Mouse (Mus musculus) B cell, adult 67 days (primary cell): ENCODE measurements around the gene Olfr348. TPM values are rescaled to one million over a fixed set of nuclear protein-coding genes. Genes with fewer than 3 reads are reported as not detected.

Experiments used
- total RNA-seq, 2 experiments: library from RNA; stranded (reverse); gene quantifications; 4 replicates each; pipeline ENCODE4 v1.2.4; 2023

Gene Olfr348
- total RNA-seq = not detected

GRCm38 (mm10) chr2:36783976-36784375 is at the start of gene Olfr348:
Gene Olfr348 (plus strand): TSS chr2:36784276.

GRCm38 (mm10) chr2:36790238-36790637 is 6.2 kb downstream of the Olfr348 start, which contains the start of gene Olfr50:
Gene Olfr50 (plus strand): TSS chr2:36790538.

GRCm38 (mm10) chr2:36816932-36817331 is 32.9 kb downstream of the Olfr348 start, which contains the start of gene Olfr3:
Gene Olfr3 (minus strand): TSS chr2:36817032.

Other genes starting within 250 kb of the Olfr348 start
- not detected for gene Olfr344, start 217.6 kb upstream of the Olfr348 start, total RNA-seq
- gene Olfr345, start 144.2 kb upstream of the Olfr348 start, total RNA-seq = not detected
- gene Olfr346, start 98.5 kb upstream of the Olfr348 start, total RNA-seq = not detected
- not detected for gene Olfr347, start 52.4 kb upstream of the Olfr348 start, total RNA-seq
- gene Olfr50, start 6.3 kb downstream of the Olfr348 start, total RNA-seq = not detected
- not detected for gene Olfr3, start 32.8 kb downstream of the Olfr348 start, total RNA-seq
- not detected for gene Olfr350, start 62.0 kb downstream of the Olfr348 start, total RNA-seq
- not detected for gene Olfr351, start 78.4 kb downstream of the Olfr348 start, total RNA-seq
- not detected for gene Olfr352, start 84.2 kb downstream of the Olfr348 start, total RNA-seq
- not detected for gene Olfr353, start 108.7 kb downstream of the Olfr348 start, total RNA-seq
- not detected for gene Olfr354, start 121.4 kb downstream of the Olfr348 start, total RNA-seq
- gene Olfr355, start 144.6 kb downstream of the Olfr348 start, total RNA-seq = not detected
- not detected for gene Olfr356, start 152.8 kb downstream of the Olfr348 start, total RNA-seq
- gene Olfr357, start 209.6 kb downstream of the Olfr348 start, total RNA-seq = not detected
- gene Olfr358, start 225.1 kb downstream of the Olfr348 start, total RNA-seq = not detected